Mouse (Mus musculus) heart, adult 2 months (tissue): ENCODE data around the gene Cdk14. TPM values are rescaled to one million over a fixed set of nuclear protein-coding genes. Genes with fewer than 3 reads are reported as not detected.
A peak's percentile ranks its signal among the peaks of the same experiment; 100 is the strongest.

Experiments used
- DNase-seq, 2 experiments: peaks; one replicate each; pipeline ENCODE4 v3.0.0; 2021
- H3K27ac ChIP-seq: fragments of 200-600 bp; 2 replicates; pipeline ENCODE4 v1.8.1; 2022
- H3K27me3 ChIP-seq: fragments of 200-500 bp; 2 replicates; pipeline ENCODE4 v1.6.1; 2012; ENCODE audit warnings: mild to moderate bottlenecking, low read length, inconsistent platforms, mixed read lengths; ENCODE audit not compliant: control insufficient read depth, insufficient read depth
- H3K36me3 ChIP-seq: fragments of 200-500 bp; 2 replicates; pipeline ENCODE4 v1.6.1; 2012; ENCODE audit warnings: low read length, inconsistent platforms; ENCODE audit not compliant: control insufficient read depth, insufficient read depth
- H3K4me1 ChIP-seq: fragments of 200-500 bp; 2 replicates; pipeline ENCODE4 v1.6.1; 2011; ENCODE audit warnings: low read length; ENCODE audit not compliant: control insufficient read depth, insufficient read depth
- H3K4me3 ChIP-seq: fragments of 200-600 bp; 2 replicates; pipeline ENCODE4 v1.8.1; 2022
- H3K79me2 ChIP-seq: fragments of 200-500 bp; replicated peaks from 2 replicates; pipeline ENCODE4 v1.6.1; 2012; ENCODE audit warnings: mild to moderate bottlenecking, inconsistent platforms, low read length, moderate library complexity, mixed read lengths; ENCODE audit not compliant: control insufficient read depth, insufficient read depth
- H3K9ac ChIP-seq: fragments of 200-500 bp; 2 replicates; pipeline ENCODE4 v1.6.1; 2012; ENCODE audit warnings: low read depth, mild to moderate bottlenecking, control low read depth, inconsistent platforms, low read length, mixed read lengths
- CTCF ChIP-seq: fragments of 200-600 bp; IDR thresholded peaks from 2 replicates; pipeline ENCODE4 v1.8.1; 2022; ENCODE audit warnings: antibody characterized with exemption, mild to moderate bottlenecking, moderate library complexity
- EP300 ChIP-seq: fragments of 200-500 bp; IDR thresholded peaks from 2 replicates; pipeline ENCODE4 v1.6.1; 2011; ENCODE audit warnings: low read depth, low read length, control low read depth; ENCODE audit not compliant: insufficient read depth
- POLR2A ChIP-seq: fragments of 200-500 bp; IDR thresholded peaks from 2 replicates; pipeline ENCODE4 v1.6.1; 2011; ENCODE audit warnings: mild to moderate bottlenecking, low read depth, low read length, control low read depth; ENCODE audit not compliant: insufficient read depth
- WGBS: fragments of 180-500 bp; shearing (Covaris S2); methylation state at CpG from one replicate; pipeline ENCODE4 v1.1.7; 2018; 5-methylcytosine and 5-hydroxymethylcytosine counted together
- intact Hi-C: fragments of 180-260 bp; cut with DNase I; formaldehyde crosslinking; loops from one replicate; pipeline ENCODE4 v1.15.1; 2025
- polyA plus RNA-seq: library from polyadenylated mRNA; depleted of rRNA; stranded (reverse); fragments of >200 nt; gene quantifications from 2 replicates; pipeline ENCODE4 v1.2.3, GENCODE M21; 2012
- total RNA-seq, 2 experiments: library from RNA; stranded (reverse); gene quantifications; 2 replicates each; pipeline ENCODE4 v1.2.3; 2021

Cdk14 gene
- total and polyA plus RNA-seq, 3 experiments: 2.7 to 8.1 (median 7.6) TPM

- Histone ChIP-seq H3K4me1 (0 out of 2 replicates have a peak, but pooled peaks cover 1% of the 10 kb centered on the region), H3K79me2 (no peaks in the 10 kb centered on the region), H3K36me3 (no peaks in the 10 kb centered on the region), H3K27me3 (no peaks in the 10 kb centered on the region), H3K9ac (no peak overlapping the region), H3K27ac (no peak overlapping the region), H3K4me3 (no peak overlapping the region)
- DNase-seq: no peak
- intact Hi-C loops: no loop called here
- WGBS: 87% methylated on average over 9 of the region's 9 CpGs
- TF ChIP-seq CTCF (no peak), EP300 (no peak), POLR2A (no peak)
Measured at GRCm38 (mm10) chr5:4851934-4852710, 568.0 kb downstream of the Cdk14 start.

GRCm38 (mm10) chr5:4851245-4851933 lies 568.7 kb downstream of the Cdk14 start:
- Histone ChIP-seq H3K27ac (no peak overlapping the region), H3K27me3 (no peaks in the 10 kb centered on the region), H3K4me3 (no peak overlapping the region), H3K4me1 (0 out of 2 replicates have a peak, but pooled peaks cover 1% of the 10 kb centered on the region), H3K9ac (no peak overlapping the region), H3K36me3 (no peaks in the 10 kb centered on the region), H3K79me2 (no peaks in the 10 kb centered on the region)
- 97% methylated on average over 4 of the region's 4 CpGs for WGBS
- intact Hi-C loops: no loop called here
- TF ChIP-seq CTCF (no peak), POLR2A (no peak), EP300 (no peak)
- no peak for DNase-seq

GRCm38 (mm10) chr5:4834819-4835480 lies 585.2 kb downstream of the Cdk14 start:
- WGBS: 43% methylated on average over 13 of the region's 13 CpGs
- no peaks in the 10 kb centered on the region for H3K79me2 ChIP-seq
- no peaks in the 10 kb centered on the region for H3K27me3 ChIP-seq
- H3K36me3 ChIP-seq: no peaks in the 10 kb centered on the region
- DNase-seq: peak in 1 of 2 experiments; percentile 19
- H3K4me1 ChIP-seq: no peaks in the 10 kb centered on the region
- no peak overlapping the region for H3K9ac ChIP-seq
- no peak overlapping the region for H3K4me3 ChIP-seq
- TF ChIP-seq POLR2A (no peak), CTCF (no peak), EP300 (no peak)
- H3K27ac ChIP-seq: no peak overlapping the region
- intact Hi-C loops: no loop called here

- intact Hi-C loops: no loop called here
- TF ChIP-seq CTCF (no peak), POLR2A (no peak), EP300 (no peak)
- Histone ChIP-seq H3K4me1 (no peaks in the 10 kb centered on the region), H3K36me3 (no peaks in the 10 kb centered on the region), H3K27me3 (no peaks in the 10 kb centered on the region), H3K9ac (no peak overlapping the region), H3K4me3 (no peak overlapping the region), H3K79me2 (no peaks in the 10 kb centered on the region), H3K27ac (no peak overlapping the region)
- DNase-seq: no peak
- WGBS: 76% methylated on average over 11 of the region's 11 CpGs
Measured at GRCm38 (mm10) chr5:4833940-4834339, 586.2 kb downstream of the Cdk14 start.

GRCm38 (mm10) chr5:4826886-4827285 lies 593.2 kb downstream of the Cdk14 start:
- Histone ChIP-seq H3K27me3 (no peaks in the 10 kb centered on the region), H3K79me2 (no peaks in the 10 kb centered on the region), H3K4me3 (no peak overlapping the region), H3K27ac (no peak overlapping the region), H3K9ac (no peak overlapping the region), H3K4me1 (no peaks in the 10 kb centered on the region), H3K36me3 (no peaks in the 10 kb centered on the region)
- no peak for TF ChIP-seq POLR2A
- no peak for TF ChIP-seq EP300
- no peak for TF ChIP-seq CTCF
- WGBS: 93% methylated on average over 2 of the region's 2 CpGs
- intact Hi-C loops: no loop called here
- no peak for DNase-seq
